In the genomic region with DNA sequence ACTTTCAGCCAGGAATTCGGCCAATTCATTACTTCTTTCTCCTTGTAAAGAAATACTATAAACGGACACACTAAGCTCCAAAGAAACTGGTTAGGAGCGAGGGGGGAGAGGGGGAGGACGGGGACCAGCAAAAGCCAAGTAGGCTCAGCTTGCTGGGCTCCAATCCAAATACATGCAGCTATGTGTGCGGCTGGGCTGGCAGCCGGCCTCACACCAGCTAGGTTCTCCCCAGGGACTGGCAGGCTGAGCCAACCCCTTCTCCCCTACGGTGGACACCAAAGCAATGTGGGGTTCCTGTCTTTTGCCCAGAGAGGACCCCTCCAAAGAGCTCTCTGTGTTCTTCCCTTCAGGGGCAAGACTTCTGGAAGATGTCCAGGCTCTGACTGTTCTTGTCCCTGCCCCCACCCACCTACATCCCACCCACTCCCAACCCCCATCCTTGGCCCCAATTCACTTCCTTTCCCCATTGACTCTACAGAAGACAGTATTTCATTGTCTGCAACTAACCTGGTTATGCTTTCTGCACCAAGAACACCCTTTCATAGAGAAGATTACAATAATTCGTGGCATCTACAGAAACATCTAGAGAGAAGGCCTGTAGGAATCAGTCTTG, we compare ENCODE assay signal across 8 mouse cellular contexts.
DNase-seq lines count a peak whose midpoint lies in the region; TF ChIP-seq lines count a peak whose summit lies in the region.

No protein-coding gene starts in this region.

- TF ChIP-seq CTCF in brain, embryonic 14.5 days (IDR thresholded peaks at IDR 0.05; ENCODE audit: borderline replicate concordance, extremely low read depth, insufficient read depth, insufficient read length), result no peak
- no peak for TF ChIP-seq CTCF in left cerebral cortex, adult 2 months (IDR thresholded peaks at IDR 0.05)

- peak overlapping the region; percentile 50 for H3K4me2 ChIP-seq in myocyte (ENCODE audit: low read depth)

- H3K4me3 ChIP-seq in left cerebral cortex, adult 2 months, result no peak overlapping the region
- no peak overlapping the region for H3K4me3 ChIP-seq in myocyte

- H3K27ac ChIP-seq in left cerebral cortex, adult 2 months, result no peak overlapping the region

- H3K36me3 ChIP-seq in myocyte (ENCODE audit: control insufficient read depth, insufficient read depth), result no peaks in the 10 kb centered on the region

- H3K27me3 ChIP-seq in myocyte (ENCODE audit: control insufficient read depth, insufficient read depth, insufficient read length), result no peaks in the 10 kb centered on the region

- TF ChIP-seq POLR2A in brain, embryonic 14.5 days (IDR thresholded peaks at IDR 0.05; ENCODE audit: borderline replicate concordance, extremely low read depth, insufficient read depth, insufficient read length, poor library complexity, severe bottlenecking), result no peak
- TF ChIP-seq POLR2A in myocyte (IDR thresholded peaks at IDR 0.05; ENCODE audit: insufficient read length, low read depth), result no peak

- peak; percentile 86 for DNase-seq in MN1 (ENCODE audit: low spot score)
- peak; percentile 96 for DNase-seq in brain, embryonic 14.5 days (ENCODE audit: low read depth)
- DNase-seq in frontal cortex, adult 2 months (ENCODE audit: extremely low spot score in 1 of 2, low spot score in 1 of 2), result peak; percentile 11 to 63
- DNase-seq in heart, postnatal 36 days, result peak; percentile 58 to 68
- peak; percentile 28 to 36 for DNase-seq in left cerebral cortex, adult 2 months (ENCODE audit: extremely low spot score in 1 of 2, low spot score in 2 of 2)
- DNase-seq in yolk sac, embryonic 10.5 days (ENCODE audit: low spot score), result no peak
- DNase-seq in embryo, embryonic 9.5 days (ENCODE audit: extremely low spot score), result no peak

- no peak overlapping the region for H3ac ChIP-seq in myocyte (ENCODE audit: control insufficient read depth, insufficient read length)

- intact Hi-C loops in heart, postnatal 36 days (cut with DNase I), result no loop called here
- intact Hi-C loops in left cerebral cortex, adult 2 months (cut with DNase I), result no loop called here

- H3K79me2 ChIP-seq in myocyte (ENCODE audit: control insufficient read depth, insufficient read depth), result no peaks in the 10 kb centered on the region

TF ChIP-seq in myocyte, 11 proteins besides CTCF, POLR2A, EP300 and RAD21:
- TF ChIP-seq CEBPB (IDR thresholded peaks at IDR 0.05; ENCODE audit: insufficient read depth, poor library complexity, severe bottlenecking) (no peak), MYOG (IDR thresholded peaks at IDR 0.05; ENCODE audit: control insufficient read depth in 1 of 3, insufficient read depth in 1 of 3, insufficient read length in 2 of 3, low read depth in 2 of 3) (peak in 2 of 3 experiments; percentile 43 to 59), MYOD1 (IDR thresholded peaks at IDR 0.05; ENCODE audit: control insufficient read depth in 1 of 3, insufficient read length in 2 of 3, low read depth in 2 of 3) (peak in 2 of 3 experiments; percentile 26 to 39)
TF ChIP-seq in myocyte: peak in this region for 2.

Comparison
In these comparisons a context has a peak if more than half of its experiments do, and no peak if none do; other contexts are left out.
1. DNase-seq: peak in MN1 (single experiment), brain, embryonic 14.5 days (single experiment), frontal cortex, adult 2 months (2 of 2), heart, postnatal 36 days (2 of 2) and left cerebral cortex, adult 2 months (2 of 2); none in yolk sac, embryonic 10.5 days (single experiment) and embryo, embryonic 9.5 days (single experiment).